Mouse (Mus musculus) kidney, postnatal 0 days (tissue): Measurements from ENCODE around the gene Tbc1d2. TPM values are rescaled to one million over a fixed set of nuclear protein-coding genes. Genes with fewer than 3 reads are reported as not detected.

Experiments
- ATAC-seq: fragments of 200-750 bp; cut with Nextera tagmentation; replicated peaks from 2 replicates; pipeline ENCODE4 v1.8.0; 2017; ENCODE audit warnings: low read depth, moderate number of reproducible peaks, moderate TSS enrichment, moderate library complexity; ENCODE audit not compliant: low FRiP score
- DNase-seq: peaks from one replicate; pipeline ENCODE4 v3.0.0-alpha.2; 2016; ENCODE audit warnings: low spot score
- H3K27ac ChIP-seq: fragments of 300-500 bp; sonication (generic); 2 replicates; pipeline ENCODE4 v1.5.1; 2014; ENCODE audit warnings: mild to moderate bottlenecking
- H3K27me3 ChIP-seq: fragments of 300-500 bp; sonication (generic); 2 replicates; pipeline ENCODE4 v1.6.1; 2014; ENCODE audit warnings: low read length, mixed read lengths; ENCODE audit not compliant: insufficient read depth
- H3K36me3 ChIP-seq: fragments of 300-500 bp; sonication (generic); 2 replicates; pipeline ENCODE4 v1.6.1; 2014; ENCODE audit warnings: low read length, mixed read lengths; ENCODE audit not compliant: insufficient read depth
- H3K4me1 ChIP-seq: fragments of 300-500 bp; sonication (generic); replicated peaks from 2 replicates; pipeline ENCODE4 v1.6.1; 2014; ENCODE audit warnings: antibody characterized with exemption, low read length, mixed read lengths; ENCODE audit not compliant: insufficient read depth
- H3K4me2 ChIP-seq: fragments of 300-500 bp; sonication (generic); 2 replicates; pipeline ENCODE4 v1.6.1; 2014; ENCODE audit warnings: mild to moderate bottlenecking, low read length, moderate library complexity, mixed read lengths
- H3K4me3 ChIP-seq: fragments of 300-500 bp; sonication (generic); replicated peaks from 2 replicates; pipeline ENCODE4 v1.5.1; 2014; ENCODE audit warnings: low read depth, low read length
- H3K9ac ChIP-seq: fragments of 300-500 bp; sonication (generic); 2 replicates; pipeline ENCODE4 v1.6.1; 2014; ENCODE audit warnings: low read depth, low read length
- H3K9me3 ChIP-seq: fragments of 300-500 bp; sonication (generic); replicated peaks from 2 replicates; pipeline ENCODE4 v1.6.1; 2016; ENCODE audit warnings: low read length, inconsistent platforms, mixed read lengths
- CTCF ChIP-seq: IDR thresholded peaks from 2 replicates; pipeline ENCODE4 v1.5.1; 2016; ENCODE audit warnings: antibody characterized with exemption, low read depth, mild to moderate bottlenecking, moderate library complexity
- WGBS: fragments of 180-500 bp; shearing (Covaris S2); extraction: QIAGEN DNeasy Blood & Tissue Kit; methylation state at CpG from one replicate; pipeline ENCODE4 v1.1.7; 2014; 5-methylcytosine and 5-hydroxymethylcytosine counted together
- polyA plus RNA-seq: library from polyadenylated mRNA; unstranded; fragments of >200 nt; fragmentation: Nextera tagmentation; extraction: Ambion mirVana; gene quantifications from 2 replicates; pipeline ENCODE4 v1.2.1, GENCODE M21; 2015

Gene Tbc1d2
- polyA plus RNA-seq, 1 experiment from 2014 or later, result 4.2 TPM

DNA sequence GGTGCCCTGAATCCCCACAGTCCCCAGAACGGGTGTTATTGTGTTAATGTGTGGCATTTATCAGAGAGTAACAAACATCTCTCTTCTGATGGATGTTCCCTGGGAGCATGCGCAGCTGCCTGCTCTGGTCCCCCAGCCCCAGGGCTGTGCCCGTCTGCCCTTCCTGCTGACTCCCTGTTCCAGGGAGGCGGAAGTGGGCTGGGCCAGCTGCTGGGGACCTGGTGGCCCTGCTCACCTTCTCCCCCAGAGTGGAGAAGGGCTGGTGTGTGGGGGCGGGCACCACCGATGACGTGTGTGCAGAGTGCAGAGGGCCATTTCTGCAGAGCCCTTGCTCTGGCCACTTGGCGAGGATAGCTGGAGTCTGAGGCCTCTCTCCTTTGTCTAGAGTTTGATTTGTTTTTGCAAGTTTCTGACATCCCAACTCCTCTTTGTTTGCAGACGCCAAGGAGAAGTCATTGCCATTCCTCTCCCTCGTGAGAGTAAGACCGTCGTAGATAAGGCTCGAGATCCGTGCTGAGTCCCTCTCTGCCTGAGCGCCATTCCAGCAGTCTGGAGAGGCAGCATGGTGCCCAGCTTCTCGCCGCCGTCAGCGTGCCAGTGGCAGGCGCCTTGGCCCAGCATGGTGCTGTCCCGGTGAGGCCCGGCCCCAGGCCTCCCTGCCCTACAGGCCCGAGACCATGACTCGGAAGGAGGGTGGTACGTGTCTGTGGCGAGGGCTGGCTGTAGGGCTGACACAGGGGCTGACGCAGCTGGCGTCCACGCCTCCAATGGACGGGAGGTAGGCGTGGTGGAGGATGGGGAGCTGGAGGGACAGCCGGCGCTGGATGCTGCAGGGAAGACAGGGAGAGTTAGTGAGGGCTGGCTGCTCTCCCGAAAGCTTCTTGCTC is 14.4 kb upstream of the Tbc1d2 start:
- Histone ChIP-seq H3K4me3 (peak overlapping the region; percentile 28), H3K4me2 (peak overlapping the region; percentile 72), H3K36me3 (no peaks in the 10 kb centered on the region), H3K9ac (peak overlapping the region; percentile 72), H3K27me3 (no peaks in the 10 kb centered on the region), H3K4me1 (peaks cover 16% of the 10 kb centered on the region), H3K9me3 (no peaks in the 10 kb centered on the region), H3K27ac (peak overlapping the region; percentile 80)
- peak; percentile 87 for ATAC-seq
- no peak for TF ChIP-seq CTCF
- DNase-seq, result peak; percentile 83
- 3% methylated on average over 33 of the region's 34 CpGs for WGBS

DNA sequence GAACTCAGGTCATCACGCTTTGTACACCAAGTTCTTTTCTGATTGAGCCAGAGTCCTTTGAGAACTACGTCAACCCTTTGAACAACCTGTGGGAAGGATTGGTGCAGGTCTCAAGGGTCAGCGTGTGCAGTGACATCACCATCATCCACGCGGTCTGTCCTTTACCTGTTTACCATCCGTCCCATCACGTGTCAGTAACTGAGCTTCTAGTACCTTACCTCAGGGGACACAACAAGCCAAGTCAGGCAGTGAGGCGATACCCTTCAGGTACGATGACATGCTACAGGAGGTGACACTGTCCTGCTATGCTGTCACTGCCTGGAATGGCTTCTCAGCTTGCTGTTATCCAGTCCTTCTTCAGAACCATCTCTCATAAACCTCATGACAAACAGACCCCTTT is 11.4 kb upstream of the Tbc1d2 start:
- no peak for TF ChIP-seq CTCF
- H3K9me3 ChIP-seq, result no peaks in the 10 kb centered on the region
- H3K9ac ChIP-seq, result no peak overlapping the region
- H3K36me3 ChIP-seq, result no peaks in the 10 kb centered on the region
- peaks cover 16% of the 10 kb centered on the region for H3K4me1 ChIP-seq
- no peak overlapping the region for H3K4me2 ChIP-seq
- H3K27ac ChIP-seq, result no peak overlapping the region
- no peaks in the 10 kb centered on the region for H3K27me3 ChIP-seq
- no peak for DNase-seq
- no peak overlapping the region for H3K4me3 ChIP-seq
- no peak for ATAC-seq
- 73% methylated on average over 9 of the region's 9 CpGs for WGBS

DNA sequence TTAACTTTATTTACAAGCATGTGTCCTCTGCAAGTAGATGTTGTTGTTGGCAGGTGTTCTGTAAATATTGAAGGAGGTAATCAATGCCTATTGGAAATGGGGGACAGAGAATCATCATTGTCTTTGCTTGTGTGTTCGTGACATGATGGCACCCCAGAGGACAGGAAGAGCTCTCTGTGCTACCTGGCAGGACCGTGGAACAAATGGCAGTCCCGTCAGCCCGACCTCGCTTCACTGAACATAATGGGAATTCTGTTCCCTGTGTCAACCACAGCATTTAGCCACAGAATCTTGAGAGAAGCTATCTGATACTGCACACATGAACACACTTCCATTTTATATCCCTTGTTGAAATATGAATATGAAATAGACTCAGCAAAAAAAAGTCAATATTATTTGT is 8.9 kb upstream of the Tbc1d2 start:
- DNase-seq (no peak), ATAC-seq (no peak)
- Histone ChIP-seq H3K27ac (no peak overlapping the region), H3K27me3 (no peaks in the 10 kb centered on the region), H3K4me2 (no peak overlapping the region), H3K9ac (no peak overlapping the region), H3K9me3 (no peaks in the 10 kb centered on the region), H3K36me3 (no peaks in the 10 kb centered on the region), H3K4me3 (no peak overlapping the region), H3K4me1 (peaks cover 5% of the 10 kb centered on the region)
- TF ChIP-seq CTCF, result no peak
- WGBS, result 41% methylated on average over 5 of the region's 5 CpGs

DNA sequence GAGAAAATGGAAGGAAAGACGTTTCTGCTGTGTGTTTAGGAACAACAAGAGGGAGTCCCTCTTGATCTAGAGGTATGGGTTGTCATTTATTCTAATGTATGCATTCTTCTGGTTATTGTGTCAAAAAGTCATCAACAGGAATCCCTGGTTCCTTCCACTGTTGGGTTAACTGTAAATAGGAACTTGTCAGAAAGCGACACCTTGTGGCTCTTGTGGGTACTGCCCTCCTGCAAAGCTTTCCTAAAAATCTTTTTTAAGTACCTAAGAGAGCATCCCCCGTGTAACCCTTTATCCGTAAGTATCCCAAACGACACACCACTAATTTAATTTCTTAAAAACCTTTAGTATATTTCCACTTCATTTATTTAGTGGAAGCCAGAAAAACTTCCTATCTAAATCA is 7.1 kb upstream of the Tbc1d2 start:
- no peak overlapping the region for H3K4me2 ChIP-seq
- no peaks in the 10 kb centered on the region for H3K27me3 ChIP-seq
- 9% methylated on average over 5 of the region's 5 CpGs for WGBS
- H3K9me3 ChIP-seq, result no peaks in the 10 kb centered on the region
- DNase-seq (peak; percentile 83), ATAC-seq (no peak)
- no peaks in the 10 kb centered on the region for H3K4me1 ChIP-seq
- peak; percentile 98 for TF ChIP-seq CTCF
- H3K4me3 ChIP-seq, result no peak overlapping the region
- H3K9ac ChIP-seq, result no peak overlapping the region
- H3K27ac ChIP-seq, result no peak overlapping the region
- no peaks in the 10 kb centered on the region for H3K36me3 ChIP-seq

DNA sequence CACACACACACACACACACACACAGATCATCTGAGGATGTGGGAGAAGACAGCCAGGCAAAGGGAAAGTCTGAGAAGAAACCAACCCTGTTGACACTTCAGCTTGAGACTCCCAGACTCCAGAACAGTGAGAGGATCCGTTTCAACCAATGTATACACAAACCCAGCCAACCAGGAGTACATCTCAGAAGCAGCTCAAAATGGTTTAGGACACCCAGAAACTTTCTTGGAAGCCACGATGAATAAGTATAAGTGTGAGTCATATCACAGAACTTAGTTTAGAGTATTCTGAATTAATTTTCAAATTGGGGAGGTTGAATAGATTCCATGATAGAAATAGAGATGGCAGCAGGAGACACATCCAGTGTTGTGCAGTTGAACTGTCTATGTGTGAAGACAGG is 5.9 kb upstream of the Tbc1d2 start:
- Histone ChIP-seq H3K36me3 (no peaks in the 10 kb centered on the region), H3K9me3 (no peaks in the 10 kb centered on the region), H3K4me2 (no peak overlapping the region), H3K27me3 (no peaks in the 10 kb centered on the region), H3K4me1 (no peaks in the 10 kb centered on the region), H3K4me3 (no peak overlapping the region), H3K9ac (no peak overlapping the region), H3K27ac (no peak overlapping the region)
- DNase-seq, result no peak
- no peak for ATAC-seq
- no peak for TF ChIP-seq CTCF
- WGBS, result 61% methylated on average over 2 of the region's 2 CpGs

DNA sequence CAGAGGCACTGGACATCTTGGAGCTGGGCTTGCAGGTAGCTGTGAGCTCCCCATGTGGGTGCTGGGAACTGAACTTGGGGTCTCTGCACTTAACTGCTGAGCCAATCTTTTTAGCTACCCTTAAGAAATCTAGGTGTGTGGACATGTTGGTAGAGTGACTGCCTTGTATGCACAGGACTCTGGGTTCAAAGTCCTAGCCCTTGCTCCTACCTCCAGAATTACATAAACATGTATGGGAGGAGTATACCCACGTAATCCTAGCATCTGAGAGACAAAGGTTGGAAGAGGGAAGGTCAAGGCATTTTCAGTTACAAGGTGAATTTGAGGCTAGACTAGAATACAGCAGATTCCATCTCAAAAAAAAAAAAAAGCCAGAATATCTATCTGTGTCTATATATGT is 5.3 kb upstream of the Tbc1d2 start:
- Histone ChIP-seq H3K4me2 (no peak overlapping the region), H3K4me1 (0 out of 2 replicates have a peak, but pooled peaks cover 4% of the 10 kb centered on the region), H3K36me3 (no peaks in the 10 kb centered on the region), H3K9me3 (no peaks in the 10 kb centered on the region), H3K27me3 (no peaks in the 10 kb centered on the region), H3K27ac (no peak overlapping the region), H3K4me3 (no peak overlapping the region), H3K9ac (no peak overlapping the region)
- DNase-seq (no peak), ATAC-seq (no peak)
- WGBS, result 59% methylated on average over 1 of the region's 1 CpGs
- no peak for TF ChIP-seq CTCF
